Mouse (Mus musculus): ENCODE measurements around the gene Gtf3c1.
"Not testable (repeated sequence)": the region's sequence is repeated elsewhere in the genome, so short reads cannot be mapped to it uniquely, and the experiment has no call there.

Gtf3c1 gene

DNA sequence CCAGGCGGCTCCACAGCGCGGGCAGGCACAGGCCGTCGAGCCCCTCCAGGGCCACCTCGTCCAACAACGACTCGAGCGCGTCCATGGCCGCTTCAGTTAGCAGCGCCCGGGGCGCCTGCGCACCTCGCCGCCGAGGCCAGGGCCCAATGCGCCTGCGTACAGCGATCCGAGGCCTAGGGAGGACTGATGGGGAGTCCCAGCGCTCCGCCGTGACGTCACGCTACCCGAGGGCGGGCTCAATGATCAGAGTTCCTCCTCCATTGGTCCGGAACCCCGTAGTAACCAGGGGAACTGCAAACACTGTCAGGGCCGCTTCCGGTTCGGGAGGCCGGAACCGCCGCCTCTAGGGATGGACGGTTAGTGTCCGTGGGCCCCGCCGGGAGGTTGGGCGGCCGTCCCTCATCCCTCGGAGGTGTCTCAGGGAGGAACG lies at the start of gene Gtf3c1, which contains the start of gene D430042O09Rik:
TSS of gene Gtf3c1 (minus strand) at position 188 of the 430 bp plus-strand sequence.
TSS of gene D430042O09Rik (plus strand) at position 296 of the 430 bp plus-strand sequence.
- peak; percentile 99 for DNase-seq (ENCODE audit: low spot score)

DNA sequence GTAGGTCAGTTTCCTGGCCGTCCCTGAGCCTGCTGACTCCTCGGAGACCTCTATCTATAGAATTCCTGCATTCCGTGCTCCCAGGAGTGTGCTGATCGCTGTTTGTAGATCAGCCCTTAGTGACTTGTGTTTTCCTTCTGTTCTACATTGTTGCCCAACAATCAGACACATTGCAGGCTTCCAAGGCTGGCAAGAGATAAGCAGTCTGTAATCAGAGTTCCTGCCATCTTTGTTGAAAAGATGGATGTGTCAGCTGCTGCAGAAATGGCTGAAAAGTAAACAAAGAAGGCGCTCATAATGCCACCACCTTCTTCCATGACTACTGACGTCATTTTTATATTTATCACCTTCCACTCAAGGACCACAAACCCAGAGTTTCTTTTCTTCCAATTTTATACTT lies 49.2 kb upstream of the Gtf3c1 start:
- no peak for DNase-seq (ENCODE audit: low spot score)

DNA sequence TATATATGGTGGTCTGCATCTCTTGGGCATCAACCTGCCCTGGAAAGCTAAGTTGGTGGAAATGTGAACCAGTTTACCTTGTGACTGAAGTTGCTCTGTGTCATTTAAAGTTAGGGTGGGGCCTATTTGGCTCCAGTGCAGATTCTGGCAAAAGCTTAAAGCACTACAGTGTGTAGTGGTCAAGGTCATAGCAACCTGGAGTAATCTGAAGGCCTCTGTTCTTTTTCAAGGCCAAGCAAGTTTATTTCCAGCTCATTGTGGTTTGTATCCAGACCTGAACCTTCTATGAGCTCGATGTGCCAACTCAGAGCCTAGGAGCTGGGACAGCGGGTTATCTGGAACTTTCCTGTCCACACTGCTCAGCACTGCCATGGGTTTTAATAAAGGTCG lies 45.7 kb upstream of the Gtf3c1 start:
- no peak for DNase-seq (ENCODE audit: low spot score)

DNA sequence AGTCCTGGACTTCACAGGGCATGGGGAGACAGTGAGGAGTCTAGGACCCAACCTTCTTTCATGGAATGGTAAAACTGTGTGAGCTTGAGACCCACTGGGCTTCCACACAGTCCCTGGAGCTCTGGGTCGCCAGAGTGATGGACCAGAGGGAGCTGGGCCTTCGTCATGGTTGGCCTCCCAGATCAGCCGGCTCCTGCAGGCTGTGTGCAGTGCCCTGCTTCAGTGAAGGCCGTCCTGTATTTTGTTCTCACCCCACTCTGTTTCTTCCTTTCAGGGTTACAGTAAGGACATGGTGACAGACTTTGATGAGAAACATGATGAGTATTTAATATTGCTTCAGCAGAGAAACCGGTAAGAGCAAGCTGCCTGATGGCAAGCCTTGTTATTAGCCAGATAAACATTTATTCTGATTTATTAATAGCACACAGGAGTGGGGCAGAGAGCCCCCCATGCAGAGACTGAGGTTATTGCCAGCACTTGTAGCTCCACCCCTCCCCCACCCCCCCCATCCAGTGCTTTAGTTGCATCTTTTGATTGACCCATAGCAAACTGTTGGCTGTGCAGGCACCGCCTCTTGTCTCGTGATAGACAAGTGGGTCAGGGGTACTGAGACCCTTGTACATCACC lies 45.2 kb upstream of the Gtf3c1 start:
- DNase-seq (ENCODE audit: low spot score): no peak

DNA sequence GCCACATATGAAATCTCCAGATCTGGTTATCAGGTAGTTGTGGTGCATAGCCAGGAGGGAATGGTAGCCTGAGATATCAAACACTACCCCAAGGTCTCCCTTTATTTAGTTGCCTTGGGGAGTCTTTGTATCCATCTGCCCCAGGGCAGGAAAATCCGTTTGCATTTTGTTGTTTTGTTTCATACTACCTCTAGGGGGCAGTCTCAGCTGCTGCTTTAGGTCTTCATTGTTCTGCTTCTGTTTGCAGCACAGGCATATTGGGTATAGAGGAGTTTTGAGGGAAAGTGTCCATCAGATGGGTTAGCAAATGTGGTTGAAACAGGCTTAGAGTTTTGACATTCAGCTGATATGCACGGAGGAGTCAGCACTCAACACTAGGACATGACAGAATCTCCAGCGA lies 40.6 kb upstream of the Gtf3c1 start:
- DNase-seq (ENCODE audit: low spot score): peak; percentile 77

DNA sequence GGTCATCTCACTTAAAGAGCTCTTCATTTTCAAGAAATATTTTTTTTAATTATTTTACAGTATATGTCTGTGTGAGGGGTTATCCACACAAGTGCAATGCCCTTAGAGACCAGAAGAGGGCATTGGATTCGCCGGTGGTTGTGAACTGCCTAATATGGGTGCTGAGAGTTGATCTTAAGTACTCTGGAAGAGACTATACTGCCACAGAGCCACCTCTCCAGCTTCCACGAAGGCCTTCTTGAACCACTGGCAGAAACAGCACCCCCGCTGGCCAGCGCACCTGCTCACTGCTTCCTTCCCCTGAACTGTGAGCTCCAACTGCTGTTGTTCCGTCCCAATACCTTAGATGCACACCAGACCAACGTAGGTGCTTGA lies 39.7 kb upstream of the Gtf3c1 start:
- peak; percentile 35 for DNase-seq (ENCODE audit: low spot score)

DNA sequence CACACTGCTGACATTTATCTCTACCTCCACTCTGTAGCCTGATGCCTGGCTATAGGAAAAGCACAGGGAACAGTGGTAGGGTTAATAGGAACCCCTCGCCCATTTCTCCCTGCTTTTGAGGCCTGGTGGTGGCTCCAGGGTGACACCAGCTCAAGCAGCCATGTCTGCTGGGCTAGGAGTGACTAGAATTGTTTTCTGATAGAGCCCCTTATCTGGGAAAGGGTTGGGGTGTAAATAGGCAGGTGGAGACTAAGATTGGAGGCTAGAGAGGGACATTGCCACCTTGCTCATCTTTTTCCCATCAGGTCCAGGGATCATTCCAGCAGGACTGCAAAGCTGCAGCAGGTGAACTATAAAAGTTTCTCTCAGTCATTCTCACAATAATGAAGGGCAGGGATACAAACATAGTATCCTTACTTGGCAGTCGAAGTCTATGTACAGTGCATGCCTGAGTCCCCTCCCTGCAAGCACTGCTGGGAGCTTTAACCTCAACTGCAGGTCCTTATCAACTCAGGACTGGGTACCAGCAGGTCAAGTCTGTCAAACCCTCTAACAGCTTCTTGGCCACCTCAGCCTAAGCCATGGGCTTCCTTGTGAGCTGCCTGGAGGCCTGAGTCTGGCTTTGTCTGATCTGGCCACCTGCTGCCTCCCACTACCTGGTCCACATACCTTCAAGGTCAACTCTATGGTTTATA lies 39.2 kb upstream of the Gtf3c1 start:
- no peak for DNase-seq (ENCODE audit: low spot score)

DNA sequence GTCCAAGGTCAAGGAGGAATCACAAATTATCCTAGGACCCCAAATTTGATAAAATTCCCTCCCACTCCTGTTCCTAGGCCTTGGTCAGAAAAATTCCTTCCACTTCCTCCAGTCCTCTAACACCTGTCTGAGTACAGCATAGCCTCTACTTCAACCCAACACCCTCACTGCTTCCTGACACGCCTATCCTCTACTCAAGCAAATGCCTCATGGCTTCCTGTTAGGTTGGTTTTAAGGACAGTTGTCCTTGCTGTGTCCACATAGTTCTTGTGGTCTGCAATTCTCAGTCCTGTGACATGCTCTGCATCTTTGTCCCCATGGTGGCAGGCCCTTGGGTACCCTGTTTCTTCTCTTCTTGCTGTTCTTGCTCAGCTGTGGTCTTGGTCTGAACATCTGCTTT lies 37.2 kb upstream of the Gtf3c1 start:
- DNase-seq (ENCODE audit: low spot score): no peak

DNA sequence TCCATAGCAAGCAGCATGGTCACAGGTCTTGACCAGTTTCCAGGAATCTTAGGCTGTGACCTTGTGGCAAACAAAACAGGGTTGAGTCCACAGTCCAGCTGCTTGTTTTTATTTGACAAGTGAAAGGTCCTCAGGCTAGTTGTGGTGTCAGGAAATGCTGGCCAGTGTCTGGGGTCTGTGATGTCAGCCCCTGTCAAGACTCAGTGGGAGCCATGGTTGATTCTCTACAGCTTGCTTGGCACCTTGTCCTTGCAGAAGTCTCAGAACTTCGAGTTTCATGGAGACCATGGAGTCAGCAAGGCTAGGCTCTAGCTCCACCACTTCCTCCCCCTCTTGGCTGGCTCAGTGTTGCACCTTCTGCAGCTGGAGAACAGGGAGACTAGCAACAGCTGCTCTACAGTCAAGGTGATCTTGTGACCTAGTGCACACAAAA lies 33.7 kb upstream of the Gtf3c1 start:
- no peak for DNase-seq (ENCODE audit: low spot score)

DNA sequence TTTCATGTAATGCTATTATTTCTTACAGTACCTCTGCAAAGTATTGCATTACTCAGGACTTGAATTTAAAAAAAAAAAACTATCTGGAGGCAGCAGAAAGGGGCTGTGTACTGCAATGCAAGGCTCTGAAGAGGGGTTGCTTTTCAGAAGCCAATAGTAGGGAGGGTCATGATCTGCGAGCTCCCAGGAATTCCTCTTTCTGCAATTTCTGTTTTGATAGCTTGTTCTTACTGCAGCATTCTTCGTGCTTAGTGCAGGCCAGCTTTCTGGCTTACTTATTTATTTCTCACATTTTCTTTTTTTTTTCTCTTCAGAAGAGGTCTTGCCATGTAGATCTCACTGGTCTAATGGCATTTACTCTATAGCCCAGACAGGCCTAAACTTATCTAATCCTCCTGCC lies 32.9 kb upstream of the Gtf3c1 start:
- no peak for DNase-seq (ENCODE audit: low spot score)

DNA sequence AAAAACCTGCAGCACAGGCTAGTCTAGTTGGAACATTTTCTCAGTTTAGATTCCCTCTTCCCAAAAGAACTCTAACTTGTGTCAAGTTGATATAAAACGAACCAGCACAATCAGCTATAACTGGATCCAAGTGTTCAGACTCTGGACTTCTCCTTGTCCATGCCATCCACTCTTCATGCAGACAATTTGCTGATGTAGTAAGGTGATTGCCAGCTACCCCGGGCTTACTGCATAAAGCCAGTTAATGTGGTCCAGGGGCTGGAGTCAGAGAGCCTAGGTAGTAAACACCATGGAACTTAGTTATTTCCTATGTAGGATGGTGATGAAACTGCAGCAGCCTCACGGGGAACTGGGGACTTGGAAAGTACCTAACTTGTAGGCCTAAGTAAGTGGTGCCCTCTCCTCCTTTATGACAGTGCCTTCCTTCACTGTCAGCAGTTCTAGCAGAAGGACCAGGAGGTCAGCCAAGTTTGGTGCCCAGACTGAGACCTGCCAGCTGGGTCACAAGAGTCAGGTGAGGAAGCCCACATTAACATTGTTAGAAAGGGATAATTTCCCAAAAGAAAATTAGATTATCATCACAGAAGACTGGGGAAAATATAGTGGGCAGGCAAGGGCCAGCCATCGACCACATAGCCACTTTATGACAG lies 28.9 kb upstream of the Gtf3c1 start:
- DNase-seq (ENCODE audit: low spot score): no peak

DNA sequence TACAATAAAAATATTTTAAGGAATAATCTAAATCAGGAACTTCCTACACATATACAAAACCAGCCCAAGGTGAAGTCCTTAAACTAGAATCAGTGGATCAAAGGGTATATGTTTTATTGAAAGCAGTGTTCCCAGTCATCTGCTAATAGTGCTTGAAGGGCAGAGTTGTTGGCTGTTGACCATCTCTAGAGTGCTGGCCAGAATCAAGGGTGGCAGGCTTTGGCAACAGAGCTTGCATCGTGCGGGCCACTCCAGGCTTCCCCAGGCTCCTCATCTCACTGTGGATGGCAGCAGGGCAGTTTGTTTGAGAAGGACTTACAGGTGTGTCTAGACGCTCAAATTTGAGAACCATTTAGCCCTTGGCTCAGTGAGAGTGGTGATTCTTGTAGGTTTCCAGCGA lies 26.2 kb upstream of the Gtf3c1 start:
- no peak for DNase-seq (ENCODE audit: low spot score)

DNA sequence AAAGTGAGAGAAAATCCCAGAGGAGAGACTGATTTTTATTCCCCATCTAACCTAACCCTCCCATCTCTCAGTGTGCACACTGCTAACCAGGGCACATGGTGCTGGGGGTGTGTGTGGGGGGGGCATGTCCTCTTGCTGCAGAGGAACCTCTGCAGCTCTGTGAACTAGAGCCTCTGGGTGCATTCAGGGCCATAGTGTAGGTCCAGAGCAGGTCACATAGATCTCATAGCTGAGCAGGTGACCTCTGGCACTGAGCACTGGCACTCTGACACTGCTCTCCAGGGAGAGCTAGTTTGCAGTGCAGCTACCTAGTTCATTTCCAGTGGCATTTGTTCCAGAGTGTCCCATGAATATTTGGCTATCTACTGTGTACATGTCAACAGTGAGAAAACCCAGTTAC lies 24.1 kb upstream of the Gtf3c1 start:
- DNase-seq (ENCODE audit: low spot score): no peak

DNA sequence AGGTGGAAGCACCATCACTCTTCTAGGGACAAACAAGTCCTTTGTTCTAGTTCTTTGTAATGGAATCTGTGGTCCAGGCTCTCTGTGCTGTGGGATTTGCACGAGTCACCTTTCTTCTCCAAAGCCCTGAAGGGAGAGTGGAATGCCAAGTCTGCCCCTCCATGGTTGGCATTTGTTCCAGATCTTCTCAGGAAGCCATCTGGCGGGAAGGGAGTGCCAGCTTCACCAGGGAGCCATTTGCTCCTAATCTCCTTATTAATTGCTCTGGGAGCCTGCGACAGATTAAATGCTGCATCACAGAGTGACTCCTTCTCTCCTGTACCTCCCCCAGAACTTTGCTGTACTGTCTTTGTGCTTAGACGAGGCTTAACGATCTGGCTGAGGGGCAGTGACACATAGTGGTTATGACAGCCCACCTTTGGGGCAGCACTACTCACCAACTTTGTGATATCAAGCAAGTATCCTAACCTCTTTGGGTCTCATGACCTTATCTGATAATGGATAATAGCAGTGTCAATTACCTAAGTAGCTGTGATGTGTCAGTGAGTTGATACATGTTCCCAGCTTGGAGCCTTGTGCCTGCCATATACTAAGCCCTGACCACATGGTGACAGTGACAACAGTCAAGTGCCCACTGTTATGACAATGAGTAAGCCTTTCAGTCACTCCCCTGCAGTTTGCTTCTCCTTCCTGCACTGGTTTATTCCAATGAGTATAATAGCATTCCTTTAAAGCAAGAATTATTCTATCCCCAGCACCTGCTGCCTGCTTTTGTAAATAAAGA lies 15.8 kb upstream of the Gtf3c1 start:
- no peak for DNase-seq (ENCODE audit: low spot score)

DNA sequence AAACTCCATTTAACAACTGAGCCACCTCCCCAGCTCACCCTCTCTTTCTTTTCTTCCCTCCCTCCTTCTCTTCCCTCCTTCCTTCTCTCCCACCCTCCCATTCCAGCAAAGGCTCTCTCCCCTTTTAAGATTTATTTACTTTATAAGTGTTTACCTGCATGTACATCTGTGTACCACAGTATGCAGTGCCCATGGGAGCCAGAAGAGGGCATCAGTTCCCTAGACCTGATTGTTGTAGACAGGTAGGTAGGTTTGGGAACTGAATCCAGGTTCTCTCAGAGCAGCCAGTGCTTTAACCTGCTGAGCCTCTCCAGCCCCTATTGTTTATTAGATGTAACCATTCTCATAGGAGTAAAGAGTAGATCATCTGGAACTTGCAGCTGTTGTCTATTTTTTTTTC lies 14.5 kb upstream of the Gtf3c1 start:
- no peak for DNase-seq (ENCODE audit: low spot score)

DNA sequence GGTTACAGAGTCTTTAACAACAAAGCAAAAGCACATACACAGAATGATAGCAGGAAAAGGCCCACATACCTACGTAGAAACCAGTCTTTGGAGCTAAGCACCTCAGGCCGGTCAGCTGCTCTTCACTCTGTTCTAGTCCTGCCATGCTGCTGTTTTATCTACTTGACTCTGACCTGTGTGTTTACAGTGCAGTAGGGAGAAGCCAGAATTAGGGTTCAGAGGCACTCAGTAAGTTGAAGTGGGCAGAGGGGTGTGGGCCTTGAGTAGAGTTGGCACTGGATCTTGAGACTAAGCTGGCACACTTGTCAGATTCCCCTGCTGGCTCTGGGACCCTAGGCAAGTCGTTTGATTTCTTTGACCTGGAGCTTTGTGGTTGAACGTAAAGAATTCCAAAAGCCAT lies 13.5 kb upstream of the Gtf3c1 start:
- DNase-seq (ENCODE audit: low spot score): no peak

DNA sequence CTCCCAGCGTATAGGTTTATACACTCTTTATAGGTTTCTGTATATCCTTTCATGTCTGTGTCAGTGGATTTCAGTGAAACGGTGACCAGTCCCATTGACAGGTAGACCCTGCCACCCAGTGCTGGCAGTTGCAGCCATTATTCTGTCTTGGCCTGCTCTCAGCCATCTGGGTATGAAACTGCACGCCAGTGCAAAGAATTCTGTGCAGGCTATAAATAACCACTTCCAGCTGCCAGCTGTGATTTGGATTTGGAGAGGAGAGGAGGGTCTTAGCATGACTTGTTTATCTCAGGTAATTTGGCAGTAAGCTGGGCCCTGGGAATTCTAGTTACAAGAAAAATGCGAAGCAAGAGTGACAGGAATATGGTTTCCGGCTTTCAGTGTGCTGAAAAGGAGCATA lies 12.8 kb upstream of the Gtf3c1 start:
- DNase-seq (ENCODE audit: low spot score): no peak

DNA sequence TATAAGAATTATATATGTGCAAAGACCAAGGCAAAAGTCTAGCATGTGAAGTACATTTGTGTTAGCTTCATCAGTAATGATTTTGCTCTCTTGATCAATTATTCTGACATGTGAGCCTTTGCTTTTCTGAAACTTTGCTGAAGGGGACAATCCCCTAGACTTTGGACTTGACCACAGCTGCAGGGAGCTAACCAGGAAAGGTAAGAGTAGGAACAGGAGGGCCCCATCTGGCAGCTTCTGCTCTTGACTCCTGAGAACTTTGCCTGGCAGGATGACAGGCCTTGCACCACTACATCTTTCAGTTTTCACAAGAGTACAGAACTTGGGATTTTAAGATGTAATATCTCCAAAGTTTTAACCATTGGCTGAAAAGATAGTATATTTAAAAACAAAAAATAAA lies 10.0 kb upstream of the Gtf3c1 start:
- DNase-seq (ENCODE audit: low spot score): no peak

DNA sequence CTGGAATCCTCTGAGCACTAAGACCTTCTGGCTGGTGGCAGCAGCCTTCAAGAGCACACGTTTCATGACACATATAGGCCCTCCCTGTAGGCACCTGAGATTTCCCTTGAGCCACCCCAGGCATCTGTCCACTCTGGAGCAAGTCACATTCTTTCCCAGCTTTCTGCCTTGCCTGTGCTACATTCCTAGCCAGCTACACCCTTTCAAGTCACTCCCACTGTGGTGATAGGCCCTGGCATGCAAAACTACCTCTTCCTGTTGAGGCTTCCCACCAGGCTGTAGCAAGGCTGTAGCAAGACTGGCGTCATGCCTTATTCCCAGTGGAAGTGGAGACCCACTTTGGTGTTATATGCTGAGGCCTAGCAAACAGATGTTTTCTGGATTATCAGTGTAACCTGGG lies 9.1 kb upstream of the Gtf3c1 start:
- DNase-seq (ENCODE audit: low spot score): no peak

DNA sequence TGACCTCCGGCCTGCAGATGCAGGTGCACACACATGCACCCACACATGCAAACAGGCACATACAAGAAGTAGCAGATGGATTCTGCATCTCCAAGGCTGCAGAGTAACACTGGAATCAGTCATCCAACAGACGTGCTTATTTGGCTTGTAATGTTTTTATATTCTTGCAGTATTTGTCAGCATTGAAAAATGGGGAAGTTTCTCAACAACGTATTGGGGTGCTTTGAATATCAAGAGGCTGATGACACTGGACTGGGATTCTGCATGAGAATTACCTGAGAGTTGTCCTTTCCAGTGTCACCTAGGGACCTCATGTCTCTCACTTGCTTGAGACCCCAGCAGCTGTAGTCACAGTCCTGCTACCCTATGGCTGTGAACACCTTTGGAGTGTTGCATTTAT lies 7.2 kb upstream of the Gtf3c1 start:
- no peak for DNase-seq (ENCODE audit: low spot score)

DNA sequence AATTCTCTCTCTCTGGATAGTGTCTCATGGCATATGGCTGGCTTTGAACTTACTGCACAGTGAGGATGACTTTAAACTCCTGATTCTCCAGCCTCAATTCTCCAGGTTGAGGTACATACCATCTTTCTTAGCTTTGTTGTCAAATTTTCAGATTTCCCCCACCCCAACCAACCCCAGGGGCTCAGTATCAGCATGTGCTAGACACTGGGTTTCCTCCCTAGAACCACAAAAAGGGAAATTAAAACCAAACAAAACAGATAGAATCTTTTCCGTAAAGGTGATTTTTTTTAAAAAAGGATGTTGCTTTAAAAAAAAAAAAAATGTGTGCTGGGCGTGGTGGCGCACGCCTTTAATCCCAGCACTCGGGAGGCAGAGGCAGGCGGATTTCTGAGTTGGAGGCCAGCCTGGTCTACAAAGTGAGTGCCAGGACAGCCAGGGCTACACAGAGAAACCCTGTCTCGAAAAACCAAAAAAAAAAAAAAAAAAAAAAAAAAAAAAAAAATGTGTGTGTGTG lies 6.0 kb upstream of the Gtf3c1 start:
- not testable (repeated sequence) for DNase-seq (ENCODE audit: low spot score)

DNA sequence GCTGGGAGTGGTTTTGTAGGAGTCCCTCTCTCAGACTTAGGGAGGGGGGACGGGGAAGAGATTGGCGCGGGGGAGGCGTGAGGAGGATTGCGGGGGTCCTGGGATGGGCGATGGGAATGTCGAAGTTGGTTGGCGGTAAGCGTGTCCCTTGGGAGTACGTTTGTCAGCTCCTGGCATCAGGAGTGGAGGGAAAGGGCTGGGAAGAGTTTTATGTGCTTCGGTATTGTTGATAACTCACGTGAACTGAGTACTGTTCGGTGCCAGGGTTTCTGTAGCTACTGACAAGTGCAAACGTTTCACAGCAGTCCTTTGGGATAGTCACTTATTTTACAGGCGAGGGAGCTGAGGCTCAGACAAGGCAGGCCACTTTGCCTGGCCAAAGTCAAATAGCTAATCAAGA lies 520 bp upstream of the Gtf3c1 start:
- peak; percentile 20 for DNase-seq (ENCODE audit: low spot score)

Data from embryo, embryonic 10.5 days (tissue).